Mouse (Mus musculus): ENCODE data around the gene Dusp27.
A peak's percentile ranks its signal among the peaks of the same experiment; 100 is the strongest.
"Not testable (repeated sequence)": the region's sequence is repeated elsewhere in the genome, so short reads cannot be mapped to it uniquely, and the experiment has no call there.

The Dusp27 gene

DNA sequence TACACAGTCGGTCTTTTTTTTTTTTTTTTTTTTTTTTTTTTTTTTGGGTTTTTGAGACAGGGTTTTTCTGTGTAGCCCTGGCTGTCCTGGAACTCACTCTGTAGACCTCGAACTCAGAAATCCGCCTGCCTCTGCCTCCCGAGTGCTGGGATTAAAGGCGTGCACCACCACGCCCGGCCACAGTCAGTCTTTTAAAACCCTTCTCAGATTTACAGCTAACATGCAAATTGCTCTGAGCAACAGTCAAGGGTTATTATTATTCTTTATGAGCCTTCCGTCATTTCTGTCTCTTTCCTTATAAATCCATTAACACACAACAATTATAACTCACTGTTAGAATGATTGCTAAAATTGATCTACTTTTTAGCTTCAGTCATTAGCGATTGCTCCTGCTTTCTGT is 14.1 kb upstream of the Dusp27 start:
- not testable (repeated sequence) for DNase-seq

DNA sequence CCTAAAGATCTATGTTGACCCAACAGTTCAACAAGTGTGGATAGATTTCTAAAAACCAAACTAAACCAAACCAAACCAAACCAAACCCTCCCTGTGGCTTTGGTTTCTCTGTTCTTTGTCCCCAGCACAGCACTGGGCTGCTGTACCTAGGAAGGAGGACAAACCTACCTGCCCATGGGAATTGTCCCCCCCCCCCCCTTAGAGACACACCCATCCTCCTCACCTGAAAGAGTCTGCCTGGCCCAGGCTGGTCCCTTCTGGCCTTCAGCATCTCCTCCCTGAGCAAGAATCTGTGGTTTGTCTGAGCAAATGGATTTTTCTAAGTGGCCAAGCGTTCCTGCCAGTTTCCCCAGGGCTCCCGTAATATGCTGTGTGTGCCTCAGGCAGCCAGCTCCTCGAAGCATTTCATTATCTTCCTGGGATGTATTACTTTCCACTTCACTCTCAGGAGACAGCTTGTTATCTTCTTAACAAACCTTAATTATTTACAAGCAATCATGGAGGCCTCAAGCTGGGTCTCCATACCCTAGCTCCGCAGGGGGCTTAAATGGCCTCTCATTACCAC is 12.0 kb upstream of the Dusp27 start:
- DNase-seq = no peak

DNA sequence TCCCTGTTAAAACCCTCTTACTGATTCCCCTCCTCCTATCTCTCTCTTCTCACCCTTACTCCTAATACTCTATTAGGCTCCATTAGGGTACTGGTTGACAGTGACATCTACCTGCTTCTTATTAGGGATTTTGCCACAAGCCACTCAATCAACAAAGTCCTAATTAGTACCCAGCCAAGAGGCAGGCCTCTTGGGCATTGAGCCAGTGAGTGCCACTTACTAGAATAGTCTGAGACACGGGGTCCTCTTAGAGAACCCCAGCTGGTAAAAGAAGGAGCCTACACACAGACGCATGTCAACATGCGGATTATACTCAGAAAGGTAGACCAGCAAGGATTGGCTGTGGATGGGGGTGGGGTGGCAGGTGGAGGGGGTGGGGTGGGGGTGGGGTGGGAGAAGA is 11.4 kb upstream of the Dusp27 start:
- no peak for DNase-seq

DNA sequence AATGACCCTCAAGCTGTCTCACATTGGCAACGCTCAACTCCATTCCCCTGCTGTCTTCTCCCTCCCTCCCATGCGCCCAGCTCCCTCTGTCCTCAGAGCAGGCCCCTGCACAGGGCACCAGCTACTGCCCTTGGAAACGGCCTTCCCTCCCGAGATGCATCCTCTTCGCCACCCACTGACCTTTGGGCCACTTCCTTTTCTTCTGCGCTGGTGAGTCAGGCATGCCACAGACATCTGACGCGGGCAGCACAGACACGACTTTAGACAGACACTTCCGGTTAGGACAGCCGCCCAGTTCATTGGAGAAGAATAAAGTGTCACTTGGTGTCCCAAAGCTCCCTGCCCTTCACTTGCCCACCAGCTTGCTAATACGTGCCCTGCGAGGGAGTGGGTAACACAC is 10.4 kb upstream of the Dusp27 start:
- DNase-seq = peak; percentile 29

DNA sequence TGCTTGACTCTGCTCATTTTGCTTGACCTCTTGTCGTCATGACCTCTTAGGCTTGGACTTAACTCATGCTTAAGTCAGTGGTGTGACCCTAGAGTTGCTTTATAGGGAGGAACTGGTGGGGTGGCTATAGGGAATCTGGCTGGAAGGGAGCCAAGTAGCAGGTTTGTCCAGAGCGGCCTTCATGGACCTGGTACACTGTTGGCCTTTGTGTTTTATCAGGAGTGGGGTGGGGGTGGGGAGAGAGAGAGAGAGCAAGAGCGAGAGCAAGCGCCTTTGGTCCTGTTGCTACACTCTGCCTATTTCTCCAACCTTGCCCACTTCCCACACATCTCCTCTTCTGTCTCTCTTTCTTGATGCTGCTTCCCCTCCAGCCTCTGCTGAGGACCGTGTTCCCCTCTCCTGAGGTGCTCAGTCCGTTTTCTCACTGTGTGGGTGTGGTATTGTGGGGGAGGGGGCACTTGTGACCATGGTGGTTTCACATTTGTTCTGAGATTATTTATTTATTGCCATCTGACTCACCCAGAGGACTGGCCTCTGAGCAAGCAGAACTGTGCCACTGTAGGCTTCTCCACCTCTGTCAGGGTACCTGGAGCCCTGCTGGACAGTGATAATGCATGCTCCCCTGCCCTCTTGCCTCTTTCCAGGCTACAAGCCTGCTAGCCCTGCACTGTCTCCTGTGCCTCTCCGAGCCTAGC is 9.7 kb upstream of the Dusp27 start:
- DNase-seq = no peak

DNA sequence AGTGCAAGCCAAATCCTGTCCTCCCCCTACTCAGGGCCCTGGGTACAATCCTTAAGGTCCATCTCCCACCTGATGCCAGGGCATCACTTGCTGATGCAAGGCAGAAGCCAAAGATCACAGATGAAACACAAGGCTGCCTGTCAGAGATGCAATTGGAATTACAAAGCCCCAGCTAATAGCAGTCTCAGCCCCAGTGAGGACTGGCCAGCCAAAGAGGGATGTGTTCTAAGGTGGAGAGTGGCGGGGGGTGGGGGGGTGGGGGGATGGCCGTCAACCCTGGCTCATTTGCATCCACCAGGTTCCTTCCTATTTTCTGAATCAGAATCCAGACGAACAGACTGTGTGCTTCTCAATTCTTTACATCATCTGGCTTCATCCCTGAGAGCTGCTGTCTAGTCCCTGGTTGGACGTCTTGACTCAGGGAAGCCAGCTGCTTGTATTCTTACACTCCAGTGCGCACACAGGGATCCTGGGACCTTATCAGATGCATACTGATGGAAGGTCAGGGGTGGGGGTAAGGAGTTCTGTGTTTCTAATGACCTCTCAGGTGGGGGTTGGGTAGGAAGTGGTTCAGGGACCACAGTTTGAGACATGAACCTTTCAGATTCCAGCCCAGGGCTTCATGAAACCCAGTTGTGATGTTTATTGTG is 7.5 kb upstream of the Dusp27 start:
- no peak for DNase-seq

DNA sequence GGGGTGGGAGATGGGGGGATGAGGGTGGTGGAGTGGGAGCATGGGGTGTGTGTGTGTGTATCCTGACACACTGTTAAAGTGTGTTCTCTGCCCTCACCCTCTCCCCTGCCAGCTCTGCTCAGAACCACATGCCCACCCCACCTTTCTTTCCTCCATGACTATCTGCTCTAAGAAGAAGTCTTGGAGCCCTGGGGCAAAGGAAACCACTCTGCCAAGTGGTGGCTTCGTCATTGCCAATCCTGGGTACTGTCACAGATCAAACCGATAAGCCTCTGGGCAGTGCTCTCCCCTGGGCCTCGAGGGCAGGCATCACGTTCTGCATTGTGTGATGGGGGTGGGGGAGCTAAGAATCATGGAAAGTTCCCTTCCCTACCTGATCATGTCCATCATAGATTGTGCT is 4.6 kb upstream of the Dusp27 start:
- DNase-seq = no peak

DNA sequence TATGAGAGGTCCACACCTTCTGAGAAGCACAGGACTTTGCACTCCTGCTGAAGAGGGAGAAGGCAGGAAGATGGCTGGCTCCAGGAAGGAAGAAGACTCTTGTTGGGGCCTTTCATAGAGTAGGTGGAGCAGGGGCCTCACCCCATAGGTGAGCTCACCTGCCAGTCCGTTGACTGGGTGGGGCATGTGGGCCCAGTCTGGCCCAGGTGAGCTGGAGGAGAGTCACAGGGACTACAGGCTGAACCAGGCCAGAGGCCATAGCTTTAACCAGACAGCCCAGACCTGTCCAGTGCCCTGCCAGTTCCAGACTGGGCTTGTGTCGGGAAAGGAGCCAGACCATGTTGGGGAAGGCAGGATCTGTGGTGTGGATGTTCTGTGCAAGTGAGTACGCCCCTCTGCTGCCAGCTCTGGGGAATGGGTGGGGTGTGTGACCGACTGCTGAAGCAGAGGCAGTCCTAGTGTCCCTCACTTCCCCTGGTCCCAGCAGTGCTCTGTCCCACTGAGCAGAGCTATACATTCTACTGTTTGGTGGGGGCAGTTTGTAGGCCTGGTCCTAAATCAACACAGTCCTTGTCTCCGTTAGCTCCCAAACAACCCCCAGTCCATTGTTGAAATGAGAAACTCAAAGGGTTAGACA is 2.6 kb upstream of the Dusp27 start, which contains the start of gene Gpa33:
Gene Gpa33, plus strand, starts transcription at position 15 of the 637 bp plus-strand sequence.
- no peak for DNase-seq

DNA sequence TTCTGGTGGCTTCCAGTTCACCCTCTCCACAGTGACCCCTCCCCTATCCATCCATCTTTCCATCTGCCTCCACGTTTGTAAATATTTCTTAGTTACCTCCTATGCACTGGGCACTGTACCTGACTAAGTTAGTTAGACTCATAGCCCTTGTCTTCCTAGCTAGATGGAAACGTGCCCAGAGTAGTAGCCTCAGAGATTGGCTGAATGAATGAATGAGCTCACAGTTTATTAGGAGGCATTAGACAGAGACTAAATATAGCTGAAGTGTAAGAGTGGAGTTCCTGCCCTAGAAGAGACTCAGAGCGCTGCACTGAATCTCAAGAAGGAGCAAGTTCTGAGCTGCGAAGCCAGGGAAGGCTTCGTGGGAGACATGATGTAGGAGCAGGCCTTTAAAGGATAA is 829 bp upstream of the Dusp27 start:
- no peak for DNase-seq

DNA sequence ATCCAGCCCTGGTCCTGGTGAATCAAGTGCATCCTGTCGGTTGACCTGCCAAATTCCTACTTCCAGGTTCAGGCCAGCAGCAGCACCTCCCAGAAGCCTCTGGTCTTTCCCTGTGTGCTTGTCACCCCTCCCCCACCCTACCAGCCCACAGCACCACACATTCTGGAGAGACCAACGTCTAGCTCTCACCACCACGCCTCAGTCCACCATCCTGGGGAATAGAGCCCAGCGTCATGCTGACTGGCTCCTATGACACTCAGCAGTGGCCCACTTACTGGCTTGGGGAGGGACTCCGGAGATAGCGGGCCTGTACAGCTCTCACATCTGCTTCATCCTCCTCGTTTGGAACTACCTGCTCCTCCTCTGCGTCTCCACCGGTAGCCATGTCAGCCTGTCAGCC is 927 bp downstream of the Dusp27 start:
- DNase-seq = no peak

DNA sequence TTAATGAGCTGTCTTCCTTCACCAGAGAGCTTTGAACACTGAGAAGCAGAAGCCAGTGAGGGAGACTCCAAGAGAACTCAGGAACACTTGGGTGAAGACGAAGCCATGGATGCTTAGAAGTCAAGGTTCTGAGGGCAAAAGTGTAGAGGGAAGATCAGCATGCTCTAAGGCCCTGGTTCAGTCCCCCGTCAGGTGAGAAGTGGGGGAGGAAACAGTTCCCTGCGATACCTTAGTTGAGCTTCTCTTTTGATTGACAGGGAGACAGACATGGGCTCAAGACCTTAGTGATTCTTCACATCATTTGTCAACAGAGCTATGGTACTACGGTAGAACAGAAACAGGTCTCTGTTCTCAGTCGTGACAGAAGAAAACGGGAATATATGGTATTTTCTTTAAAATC is 1.4 kb downstream of the Dusp27 start:
- no peak for DNase-seq

DNA sequence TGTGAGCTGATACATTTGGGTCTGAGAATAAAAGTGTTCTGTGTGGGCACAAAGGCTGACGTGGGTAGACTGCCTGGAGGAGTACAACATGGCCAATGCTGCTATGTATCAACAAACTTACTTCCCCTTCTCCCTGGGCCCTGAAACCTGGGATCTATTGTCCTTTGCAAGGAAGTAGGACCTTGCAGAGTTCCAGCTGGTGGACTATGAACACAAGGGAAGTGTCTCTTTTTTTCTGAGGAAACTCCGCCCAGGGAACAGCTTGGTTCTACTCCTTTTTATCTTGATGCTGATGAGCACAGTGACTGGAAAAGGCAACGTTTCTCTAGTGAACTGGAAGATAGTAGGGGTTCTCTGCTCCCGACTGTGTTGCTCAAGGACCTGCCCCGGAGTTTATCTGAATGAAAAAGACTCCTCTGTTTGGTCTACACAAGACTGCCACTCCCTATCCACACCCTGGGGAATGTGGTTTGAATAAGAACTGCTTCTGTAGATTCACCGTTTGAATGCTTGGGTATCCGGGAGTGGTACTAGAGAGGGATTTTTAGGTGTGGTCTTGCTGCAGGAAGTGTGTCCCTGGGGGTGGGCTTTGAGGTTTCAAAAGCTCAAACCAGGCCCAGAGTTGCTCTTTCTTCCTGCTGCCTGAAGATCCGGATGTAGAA is 2.7 kb downstream of the Dusp27 start:
- DNase-seq = no peak

DNA sequence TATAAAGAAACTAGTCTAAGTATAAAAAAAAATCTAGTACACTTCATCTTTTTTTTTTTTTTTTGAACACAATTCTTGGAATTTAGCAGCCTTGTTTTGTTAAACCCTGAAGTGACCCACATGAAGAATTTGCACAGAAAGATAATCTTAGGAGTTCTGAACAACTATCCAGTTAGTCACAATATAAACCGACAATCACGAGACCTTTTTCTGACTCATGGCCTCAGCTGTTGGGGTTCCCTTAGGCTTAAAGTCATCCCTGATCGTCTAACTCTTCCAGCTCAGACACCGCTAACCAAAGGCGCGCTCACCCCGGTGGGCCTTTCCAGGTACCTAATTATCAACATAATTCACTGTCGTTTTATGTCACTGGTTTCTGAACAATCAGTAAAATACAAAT is 4.0 kb downstream of the Dusp27 start:
- no peak for DNase-seq

DNA sequence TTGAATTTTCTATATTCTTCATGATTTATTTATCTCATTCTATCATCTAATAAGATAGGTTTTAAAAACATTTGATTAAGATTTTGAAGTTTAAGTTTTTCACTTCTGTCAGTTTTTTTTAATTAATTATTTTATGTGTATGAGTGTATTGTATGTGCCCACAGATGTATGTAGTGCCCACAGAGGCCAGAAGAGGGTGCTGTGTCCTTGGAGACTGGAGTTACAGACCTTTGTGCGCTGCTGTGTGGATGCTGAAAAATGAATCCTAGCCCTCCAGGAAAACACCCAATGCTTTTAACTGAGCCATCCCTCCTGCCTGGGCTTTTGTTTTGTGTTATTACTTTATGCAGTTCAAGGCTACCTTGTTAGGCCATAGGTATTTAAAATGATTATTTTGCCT is 4.7 kb downstream of the Dusp27 start:
- DNase-seq = no peak

DNA sequence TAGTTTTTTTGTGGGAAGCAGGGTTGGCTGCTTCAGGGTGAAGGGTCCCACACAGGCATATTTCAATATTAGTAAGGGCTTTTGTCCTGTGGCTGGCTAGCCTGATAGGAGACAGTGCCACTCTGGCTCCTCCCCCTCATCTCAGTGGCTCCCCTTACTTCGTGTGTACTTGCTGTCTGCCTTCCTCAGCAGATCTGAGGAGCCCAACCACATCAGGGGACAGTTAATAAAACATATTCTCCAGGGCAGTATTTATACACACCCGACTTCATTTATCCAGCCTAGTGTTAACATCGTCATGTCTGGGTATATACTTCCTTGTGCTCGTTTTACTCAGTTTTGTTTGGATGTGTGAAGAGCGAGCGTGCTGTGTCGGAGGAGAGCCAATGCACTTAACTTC is 5.6 kb downstream of the Dusp27 start:
- DNase-seq = no peak

DNA sequence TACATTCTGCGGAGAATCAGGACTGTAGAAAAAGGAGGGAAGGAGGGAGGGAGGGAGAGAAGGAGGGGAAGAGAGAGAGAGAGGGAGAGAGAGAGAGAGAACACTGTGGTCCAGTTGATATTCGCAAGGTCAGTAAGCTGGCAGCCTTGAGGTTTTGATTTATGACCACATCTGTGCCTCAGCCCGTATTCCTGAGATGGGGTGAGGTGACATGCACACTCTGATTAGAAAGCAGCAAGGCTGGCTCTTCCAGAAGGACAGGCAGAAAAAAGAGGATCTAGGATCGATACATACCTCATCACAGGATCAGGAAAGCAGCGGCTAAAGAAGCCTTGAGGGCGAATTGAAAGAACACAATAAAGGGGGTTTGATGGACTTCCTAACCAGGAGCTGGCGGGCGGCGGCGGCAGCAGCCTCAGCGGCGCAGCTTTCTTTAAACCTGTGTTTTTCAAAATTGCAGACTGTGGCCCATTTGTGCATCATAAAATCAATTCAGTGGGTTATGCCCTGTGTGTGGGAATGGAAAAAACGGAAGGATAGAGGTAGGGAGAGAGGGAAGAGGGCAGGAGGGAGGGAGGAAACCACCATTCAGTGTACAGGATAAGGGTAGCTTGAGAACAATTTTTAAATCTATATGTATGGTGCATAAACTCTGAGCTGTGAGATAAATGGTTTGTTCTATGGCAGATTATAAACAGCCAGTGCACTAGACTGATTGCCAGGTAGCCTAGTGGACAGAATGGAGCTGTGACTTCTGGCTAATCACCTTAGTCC is 9.7 kb downstream of the Dusp27 start:
- DNase-seq = no peak

DNA sequence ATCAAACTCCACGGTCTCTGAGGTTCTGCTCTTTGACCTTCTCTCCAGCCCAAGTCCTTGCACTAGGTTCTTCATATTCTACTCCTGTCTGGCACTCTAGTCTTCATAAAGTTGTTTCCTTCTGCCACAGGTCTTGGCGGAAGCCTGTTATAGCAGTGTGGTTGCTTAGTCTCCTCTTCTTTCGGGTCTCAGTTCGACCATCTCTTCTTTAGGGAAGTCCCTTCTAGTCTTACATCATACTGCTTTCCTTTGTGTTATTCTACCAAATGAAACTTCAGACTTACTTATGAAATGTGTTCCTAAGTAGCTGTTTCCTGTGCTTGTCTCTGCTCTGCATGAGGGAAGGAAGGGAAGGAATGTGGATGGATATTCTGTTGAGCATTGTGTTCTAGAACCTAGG is 12.0 kb downstream of the Dusp27 start:
- DNase-seq = no peak

DNA sequence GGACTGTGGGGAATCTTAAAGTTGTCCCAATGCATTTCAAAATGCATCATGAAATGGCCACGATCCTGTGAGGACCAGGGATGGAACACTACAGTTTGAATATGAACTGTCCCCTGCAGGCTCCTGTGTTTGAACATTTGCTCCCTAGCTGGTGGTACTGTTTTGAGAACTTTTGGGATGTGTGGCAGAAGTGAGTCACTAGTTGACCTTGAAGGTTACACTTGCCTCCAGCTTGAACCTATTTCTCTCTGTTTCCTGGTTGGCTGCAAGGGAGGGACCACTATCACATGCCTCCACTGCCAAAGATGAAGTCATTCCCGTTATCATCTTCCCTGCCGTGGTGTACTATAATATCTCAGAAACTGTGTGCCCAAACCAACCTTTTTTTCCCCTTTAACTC is 12.7 kb downstream of the Dusp27 start:
- no peak for DNase-seq

DNA sequence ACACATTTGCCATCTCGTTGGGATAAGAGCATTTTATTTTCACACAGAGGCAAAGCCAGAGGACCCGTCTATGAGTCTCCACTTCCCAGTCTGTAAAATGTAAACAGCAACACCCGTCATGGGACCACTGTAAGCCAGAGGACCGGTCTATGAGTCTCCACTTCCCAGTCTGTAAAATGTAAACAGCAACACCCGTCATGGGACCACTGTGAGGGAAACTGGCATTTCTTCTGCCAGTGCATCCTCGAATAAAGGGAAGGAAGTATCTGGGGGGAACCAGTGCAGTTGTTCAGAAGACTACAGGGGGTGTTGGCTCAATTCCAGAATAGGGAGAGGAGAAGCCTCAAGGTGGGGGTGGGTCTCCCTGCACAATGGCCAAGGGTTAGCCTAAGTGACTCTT is 22.3 kb downstream of the Dusp27 start:
- DNase-seq = no peak

DNA sequence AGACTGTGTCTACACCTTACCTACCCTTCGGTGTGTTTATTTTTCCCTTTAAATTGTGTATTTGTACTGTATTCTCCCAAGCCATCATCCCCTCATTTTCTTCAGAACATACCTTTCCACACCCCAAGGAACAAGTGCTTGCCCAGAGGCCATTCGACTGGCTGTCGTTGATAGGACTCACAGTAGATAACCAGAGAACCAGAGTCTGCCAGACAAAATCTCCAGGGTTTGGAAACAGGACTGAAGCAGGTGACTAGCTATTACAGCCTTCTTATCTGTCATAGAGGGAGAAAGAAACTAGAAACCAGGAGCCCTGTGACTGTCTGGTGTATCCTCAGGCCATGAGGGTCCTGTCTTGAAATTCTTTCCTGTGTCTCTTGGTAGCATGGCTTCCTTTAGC is 22.9 kb downstream of the Dusp27 start:
- DNase-seq = no peak

DNA sequence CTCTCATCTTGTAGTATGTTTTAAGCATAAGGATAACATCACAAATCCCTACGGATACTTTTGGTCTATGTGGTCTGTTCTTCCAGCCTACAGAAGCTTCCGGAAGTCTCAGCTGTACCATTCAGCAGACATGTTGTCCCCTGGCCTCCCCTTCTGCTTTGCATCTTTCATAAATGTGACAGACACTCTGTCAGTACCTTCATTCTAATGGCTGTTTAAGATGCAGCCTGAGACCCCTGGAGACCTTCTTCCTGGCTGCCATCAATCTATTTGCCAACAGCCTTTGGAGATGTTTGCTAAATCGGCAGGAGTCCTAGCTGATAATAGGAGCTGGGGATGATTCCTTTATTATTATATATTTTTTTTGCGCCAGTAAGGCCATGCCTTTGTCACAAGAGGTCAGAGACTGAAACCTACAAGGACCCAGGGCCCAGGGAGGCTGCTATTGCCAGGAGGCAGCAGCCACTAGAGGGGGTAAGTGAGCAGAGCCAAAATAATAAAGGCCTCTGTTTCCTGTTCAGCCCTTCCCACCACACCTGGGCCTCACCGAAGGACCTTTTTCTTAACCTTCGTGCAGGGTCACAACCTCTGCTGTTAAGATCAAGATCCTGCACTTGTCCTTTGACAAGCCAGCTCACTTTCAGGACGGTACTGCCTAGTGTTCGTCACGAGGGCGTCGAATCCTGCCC is 24.7 kb downstream of the Dusp27 start:
- DNase-seq = peak; percentile 20

DNA sequence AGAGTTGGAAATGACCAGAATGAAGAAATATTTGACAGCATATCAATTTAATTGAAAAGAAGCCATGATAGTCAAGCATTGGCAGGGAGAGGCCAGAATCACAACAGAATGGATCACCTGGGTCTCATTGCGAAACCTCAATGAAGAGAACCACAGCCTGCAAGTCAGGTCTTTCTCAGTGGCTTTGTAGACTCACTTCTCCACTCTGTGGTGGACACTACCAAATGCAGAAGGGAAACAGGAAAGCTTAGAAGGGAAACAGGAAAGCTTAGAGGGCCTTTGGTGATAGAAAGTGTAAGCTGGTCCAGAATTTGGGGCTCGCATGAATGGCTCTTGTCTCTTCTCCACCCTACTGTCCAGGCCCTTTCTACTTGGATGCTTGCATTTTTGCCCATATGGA is 29.6 kb downstream of the Dusp27 start:
- no peak for DNase-seq

Measured in kidney, postnatal 10 days (tissue).